Mouse (Mus musculus): ENCODE measurements at regions not wholly inside any gene's neighbourhood (a gene's known extent, or its start where the extent isn't known, plus 50 kb on each side); places are given as distances from the start of the nearest gene placed in this dataset.
"Not testable (repeated sequence)": the region's sequence is repeated elsewhere in the genome, so short reads cannot be mapped to it uniquely, and the experiment has no call there.

DNA sequence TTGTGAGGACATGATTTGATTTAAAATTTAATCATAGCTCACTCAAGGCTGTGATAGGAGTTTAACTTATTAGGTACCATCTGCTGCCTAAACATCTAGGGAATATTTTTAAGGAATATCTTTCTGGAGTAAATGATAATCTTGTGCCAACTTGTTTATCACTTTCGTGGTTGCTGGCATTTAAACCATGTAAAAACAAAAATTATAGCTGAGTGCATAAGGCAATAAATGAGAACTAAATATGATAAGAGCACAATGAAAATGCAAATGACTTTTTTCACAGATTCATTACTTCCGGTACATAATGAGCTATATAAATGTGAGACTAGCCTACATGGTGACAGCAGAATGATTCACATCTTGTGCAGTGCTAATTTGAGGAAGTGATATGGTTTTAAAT is 221.8 kb upstream of the Tmprss15 start:
- no peak for DNase-seq (ENCODE audit: low spot score)

DNA sequence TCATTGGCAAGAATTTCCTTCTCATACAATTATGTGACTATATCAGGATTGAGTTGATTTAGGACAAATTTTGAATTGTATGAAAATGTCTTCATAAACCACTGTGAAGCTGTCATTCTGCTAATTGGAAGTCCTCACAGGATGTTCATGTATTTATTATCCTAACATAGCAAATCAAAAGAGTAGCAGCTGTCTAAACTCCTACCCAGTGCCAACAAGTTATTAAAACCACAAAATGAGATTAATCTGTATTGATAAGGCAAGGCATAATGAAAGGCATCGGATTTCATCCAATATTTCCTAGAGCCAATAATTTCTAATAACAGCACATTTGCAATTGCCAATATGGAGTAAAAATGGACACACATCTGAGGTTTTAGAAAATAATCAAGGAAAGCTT is 217.6 kb upstream of the Tmprss15 start:
- DNase-seq (ENCODE audit: low spot score), result no peak

DNA sequence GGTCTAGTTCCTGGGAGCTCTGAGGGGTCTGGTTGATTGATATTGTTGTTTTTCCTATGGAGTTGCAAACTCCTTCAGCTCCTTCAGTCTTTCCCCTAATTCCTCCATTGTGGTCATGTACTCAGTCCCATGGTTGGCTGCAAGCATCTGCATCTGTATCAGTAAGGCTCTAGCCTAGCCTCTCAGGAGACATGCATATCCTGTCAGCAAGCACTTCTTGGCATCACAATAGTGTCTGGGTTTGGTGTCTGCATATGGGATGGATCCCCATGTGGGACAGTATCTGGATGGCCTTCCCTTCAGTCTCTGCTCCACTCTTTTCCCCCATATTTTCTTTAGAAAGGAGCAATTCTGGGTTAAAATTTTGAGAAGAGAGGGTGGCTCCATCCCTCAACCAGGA is 205.7 kb upstream of the Tmprss15 start:
- not testable (repeated sequence) for DNase-seq (ENCODE audit: low spot score)

- no peak for DNase-seq (ENCODE audit: low spot score)
Observed at GRCm38 (mm10) chr16:79279006-79279405, 188.1 kb upstream of the Tmprss15 start.

DNA sequence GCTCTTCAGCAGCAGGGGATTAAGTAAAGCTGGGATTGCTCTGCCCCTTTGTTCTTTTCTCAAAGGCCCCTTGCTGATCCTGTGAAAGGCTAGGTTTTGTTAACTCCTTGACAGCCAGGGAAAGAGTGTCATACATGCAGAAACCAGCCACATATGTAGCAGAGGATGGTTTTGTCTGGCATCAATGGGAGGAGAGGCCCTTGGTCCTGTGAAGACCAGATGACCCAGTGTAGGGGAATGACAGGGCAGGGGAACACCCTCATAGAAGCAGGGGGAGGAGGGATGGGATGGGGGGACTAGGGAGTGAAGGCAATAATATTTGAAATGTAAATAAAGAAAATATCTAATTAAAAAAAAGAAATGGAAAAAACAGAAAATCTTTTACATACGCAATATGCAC is 165.6 kb upstream of the Tmprss15 start:
- DNase-seq (ENCODE audit: low spot score), result no peak

DNA sequence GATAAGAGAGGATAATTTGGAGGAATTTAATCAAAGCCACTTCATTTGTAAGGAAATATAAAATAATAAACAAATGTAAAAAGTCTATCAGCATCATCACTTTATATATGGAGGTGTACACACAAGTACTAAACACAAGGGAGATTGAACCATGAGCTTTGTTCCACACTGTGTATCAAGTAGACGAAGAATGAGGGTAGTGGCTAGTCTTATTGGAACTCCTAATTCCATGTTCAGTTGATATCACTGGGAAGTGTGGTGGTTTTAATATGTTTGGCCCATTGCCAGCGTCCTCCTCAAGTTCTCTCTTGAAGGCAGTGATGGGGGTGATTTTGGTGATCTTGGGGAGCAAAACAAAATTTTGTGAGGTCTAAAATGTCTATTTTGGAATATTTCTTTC is 165.2 kb upstream of the Tmprss15 start:
- DNase-seq (ENCODE audit: low spot score), result no peak

DNA sequence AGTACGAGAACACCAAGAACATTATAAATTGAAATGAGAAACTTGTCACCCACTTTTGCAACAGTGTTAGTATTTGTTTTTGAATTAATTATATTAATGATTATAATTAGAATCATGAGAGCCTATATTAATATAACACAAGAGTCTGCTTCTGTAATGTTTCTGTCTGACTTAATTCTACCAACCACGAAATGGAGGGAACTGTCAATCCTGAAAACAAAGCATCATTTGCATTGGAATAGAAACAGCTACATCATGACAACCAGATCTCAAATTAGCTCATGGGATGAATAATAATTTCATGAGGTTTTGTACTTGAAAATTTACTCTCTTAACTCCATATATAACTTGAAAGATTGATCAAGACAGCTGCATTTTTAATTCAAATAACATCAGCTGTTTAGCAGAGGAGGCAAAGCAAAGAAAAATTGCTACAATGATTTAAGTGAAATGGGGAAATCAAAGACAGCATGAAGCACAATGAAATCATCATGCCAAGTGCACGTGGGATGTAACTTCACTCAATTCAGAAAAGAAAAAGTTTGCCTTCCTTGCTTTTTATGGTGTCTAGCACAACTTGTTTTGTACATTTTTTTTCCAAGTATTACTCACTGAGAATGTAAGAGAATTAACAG is 150.1 kb upstream of the Tmprss15 start:
- no peak for DNase-seq (ENCODE audit: low spot score)

- DNase-seq (ENCODE audit: low spot score), result no peak
Observed at GRCm38 (mm10) chr16:79240191-79240590, 149.3 kb upstream of the Tmprss15 start.

DNA sequence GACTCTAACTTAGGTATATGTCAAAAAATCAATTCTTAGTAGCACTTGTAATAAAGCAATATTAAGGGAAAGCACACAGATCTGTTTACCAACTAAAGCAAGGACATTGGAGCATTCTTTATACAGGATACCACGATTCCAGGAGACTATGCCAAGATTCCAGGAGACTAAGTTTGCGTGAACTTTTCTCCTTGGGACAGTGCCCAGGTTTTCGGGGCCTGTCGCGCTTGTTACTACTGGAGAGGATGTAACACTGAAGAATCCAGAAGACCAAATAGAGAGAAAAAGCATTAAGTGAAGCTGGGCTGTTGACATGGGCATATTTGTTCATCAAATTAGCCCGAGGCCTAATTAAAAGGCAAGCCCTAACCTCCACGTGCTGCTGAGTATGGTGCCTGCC is 100.3 kb upstream of the Tmprss15 start:
- DNase-seq (ENCODE audit: low spot score), result no peak

DNA sequence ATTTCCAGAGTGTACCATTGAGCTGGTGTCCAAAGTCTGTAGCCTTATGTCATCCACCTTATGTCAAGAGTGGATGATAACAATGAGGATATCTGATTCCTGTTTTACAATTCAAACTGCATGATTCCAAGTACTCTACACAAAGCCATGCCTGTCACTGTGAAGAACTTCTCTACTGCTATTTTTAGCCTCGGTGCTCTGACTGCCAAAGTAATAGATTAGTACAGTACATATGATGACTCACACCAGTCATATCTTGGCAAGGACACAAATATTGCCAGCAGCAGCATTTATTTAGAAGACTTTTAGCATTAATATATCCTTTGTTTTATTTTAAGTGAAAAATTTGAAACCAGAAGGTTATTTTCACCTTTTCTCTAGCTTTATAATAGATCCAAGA is 95.6 kb upstream of the Tmprss15 start:
- DNase-seq (ENCODE audit: low spot score), result no peak

GRCm38 (mm10) chr16:79182474-79182873 is 91.6 kb upstream of the Tmprss15 start:
- no peak for DNase-seq (ENCODE audit: low spot score)

DNA sequence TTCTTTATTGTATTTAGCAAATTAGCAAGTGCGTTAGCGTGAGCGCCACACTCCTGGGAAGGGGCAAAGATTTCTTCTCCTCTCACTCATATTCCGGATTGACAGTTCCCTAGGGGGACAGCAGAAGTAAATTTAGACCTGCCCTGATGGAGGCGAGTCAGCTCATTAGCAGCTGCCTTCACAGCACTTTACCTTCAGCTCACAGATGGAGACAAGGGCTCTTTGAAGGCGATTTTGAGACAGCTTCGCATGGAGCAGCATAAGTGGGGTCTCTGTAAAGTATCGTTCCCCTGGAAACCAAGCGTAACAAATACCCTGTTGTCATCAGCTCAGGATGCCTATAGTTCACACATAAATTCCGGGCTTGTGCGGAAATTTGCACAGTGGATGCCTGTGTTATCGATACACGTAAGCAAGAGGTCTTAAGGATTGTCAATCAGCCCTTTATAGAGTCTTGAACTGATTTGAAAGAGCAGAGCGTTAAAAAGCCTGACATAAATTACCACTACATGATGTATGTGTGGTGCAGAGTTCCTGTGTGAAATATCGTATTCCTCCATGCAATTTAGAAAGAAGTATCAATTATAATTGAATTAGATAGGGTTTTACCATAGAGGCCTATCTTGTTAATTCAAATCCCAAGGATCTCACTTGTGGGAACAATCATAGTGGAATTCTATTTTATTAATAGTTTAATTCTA is 86.6 kb upstream of the Tmprss15 start:
- no peak for DNase-seq (ENCODE audit: low spot score)

GRCm38 (mm10) chr16:79176832-79177243 is 85.9 kb upstream of the Tmprss15 start:
- DNase-seq (ENCODE audit: low spot score), result no peak

- DNase-seq (ENCODE audit: low spot score), result peak; percentile 2
Observed at GRCm38 (mm10) chr16:79168193-79168592, 77.3 kb upstream of the Tmprss15 start.

- DNase-seq (ENCODE audit: low spot score), result no peak
Observed at GRCm38 (mm10) chr16:79142813-79143212, 51.9 kb upstream of the Tmprss15 start.
